Mouse (Mus musculus) heart, postnatal 25 days (tissue): ENCODE data around the gene Cym. TPM values are rescaled to one million over a fixed set of nuclear protein-coding genes. Genes with fewer than 3 reads are reported as not detected.
A peak's percentile ranks its signal among the peaks of the same experiment; 100 is the strongest.

ENCODE experiments used
- DNase-seq: peaks from one replicate; pipeline ENCODE4 v3.0.0; 2022; ENCODE audit warnings: low spot score
- intact Hi-C: fragments of 180-260 bp; cut with DNase I; formaldehyde crosslinking; loops from one replicate; pipeline ENCODE4 v1.15.1; 2025
- total RNA-seq, 2 experiments: library from RNA; stranded (reverse); gene quantifications; 2 replicates each; pipeline ENCODE4 v1.2.3; 2021

Gene Cym
- total RNA-seq = under 1 TPM in 1 of 2 experiments, not detected in 1; 0.22 TPM

GRCm38 (mm10) chr3:107221608-107222007 is at the start of gene Cym:
Cym (minus strand) TSS chr3:107221732.
- intact Hi-C loops = no loop called here
- DNase-seq = no peak

GRCm38 (mm10) chr3:107266814-107267345 is 45.3 kb upstream of the Cym start:
- no peak for DNase-seq
- intact Hi-C loops = no loop called here

- intact Hi-C loops = no loop called here
- peak; percentile 35 for DNase-seq
Observed at GRCm38 (mm10) chr3:107261851-107262165, 40.3 kb upstream of the Cym start.

GRCm38 (mm10) chr3:107260956-107261850 is 39.7 kb upstream of the Cym start:
- intact Hi-C loops = no loop called here
- peak; percentile 33 for DNase-seq

GRCm38 (mm10) chr3:107257924-107258323 is 36.4 kb upstream of the Cym start:
- intact Hi-C loops = no loop called here
- DNase-seq = no peak

GRCm38 (mm10) chr3:107256724-107257123 is 35.2 kb upstream of the Cym start:
- DNase-seq = no peak
- intact Hi-C loops = no loop called here

- no peak for DNase-seq
- intact Hi-C loops = no loop called here
Observed at GRCm38 (mm10) chr3:107255992-107256391, 34.5 kb upstream of the Cym start.

GRCm38 (mm10) chr3:107253925-107254324 is 32.4 kb upstream of the Cym start:
- DNase-seq = no peak
- intact Hi-C loops = no loop called here

- intact Hi-C loops = no loop called here
Observed at GRCm38 (mm10) chr3:107252035-107252434, 30.5 kb upstream of the Cym start.

GRCm38 (mm10) chr3:107250320-107250719 is 28.8 kb upstream of the Cym start:
- intact Hi-C loops = no loop called here
- no peak for DNase-seq

More at GRCm38 (mm10) chr3:107252035-107252434, 30.5 kb upstream of the Cym start:
- DNase-seq = peak; percentile 17

- intact Hi-C loops = no loop called here
- no peak for DNase-seq
Observed at GRCm38 (mm10) chr3:107249042-107249441, 27.5 kb upstream of the Cym start.

GRCm38 (mm10) chr3:107246876-107247275 is 25.3 kb upstream of the Cym start:
- intact Hi-C loops = no loop called here

GRCm38 (mm10) chr3:107241389-107242094 is 20.0 kb upstream of the Cym start:
- intact Hi-C loops = no loop called here
- DNase-seq = no peak

More at GRCm38 (mm10) chr3:107246876-107247275, 25.3 kb upstream of the Cym start:
- no peak for DNase-seq

GRCm38 (mm10) chr3:107239607-107240006 is 18.1 kb upstream of the Cym start, which contains the start of gene Prok1:
Prok1 (minus strand) TSS chr3:107239707.
- no peak for DNase-seq
- intact Hi-C loops = no loop called here

- intact Hi-C loops = no loop called here
- no peak for DNase-seq
Observed at GRCm38 (mm10) chr3:107238471-107238980, 17.0 kb upstream of the Cym start.

GRCm38 (mm10) chr3:107238051-107238450 is 16.5 kb upstream of the Cym start:
- intact Hi-C loops = no loop called here
- no peak for DNase-seq

- DNase-seq = no peak
- intact Hi-C loops = loop anchor here (1.0 to 5.0 kb wide), 4 partner anchors 25 to 232 kb away; no protein-coding TSS in a partner anchor
Observed at GRCm38 (mm10) chr3:107233945-107234344, 12.4 kb upstream of the Cym start.

GRCm38 (mm10) chr3:107233351-107233813 is 11.8 kb upstream of the Cym start:
- intact Hi-C loops = loop anchor here (1.0 to 5.0 kb wide), 4 partner anchors 25 to 233 kb away; no protein-coding TSS in a partner anchor
- peak; percentile 50 for DNase-seq

GRCm38 (mm10) chr3:107231202-107231601 is 9.7 kb upstream of the Cym start:
- intact Hi-C loops = loop anchor here (5.0 kb wide), 1 partner anchor 126 kb away; no protein-coding TSS in a partner anchor

GRCm38 (mm10) chr3:107230527-107230926 is 9.0 kb upstream of the Cym start, which contains the start of gene A630076J17Rik:
A630076J17Rik (plus strand) TSS chr3:107230614.
- intact Hi-C loops = loop anchor here (5.0 kb wide), 1 partner anchor 127 kb away; no protein-coding TSS in a partner anchor

More at GRCm38 (mm10) chr3:107231202-107231601, 9.7 kb upstream of the Cym start:
- DNase-seq = no peak

More at GRCm38 (mm10) chr3:107230527-107230926, 9.0 kb upstream of the Cym start, which contains the start of gene A630076J17Rik:
- DNase-seq = no peak
